Mouse (Mus musculus): Measurements from ENCODE around the gene Ctnnd2.

Ctnnd2 gene

DNA sequence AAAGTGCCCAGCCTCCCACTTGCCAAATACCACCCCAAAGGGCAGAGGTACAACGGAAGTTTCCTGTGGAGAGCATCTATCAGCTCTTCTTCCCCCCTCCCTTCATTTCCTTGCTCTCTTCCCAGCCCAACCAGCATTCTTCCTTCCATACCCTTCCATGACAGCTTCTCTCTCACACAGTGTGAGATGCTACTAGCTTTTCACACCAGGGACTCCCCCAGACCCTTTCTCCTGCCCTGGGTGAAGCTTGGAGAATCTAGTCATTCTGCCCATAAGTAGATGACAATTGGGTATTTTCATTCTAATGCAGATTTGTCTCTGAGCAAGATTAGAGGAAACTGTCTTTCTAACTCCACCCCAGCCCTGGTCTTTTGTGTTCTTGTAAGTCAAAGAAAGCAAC, 473.3 kb downstream of the Ctnnd2 start:
- in situ Hi-C loops (cut with MboI, MseI): no loop called here

DNA sequence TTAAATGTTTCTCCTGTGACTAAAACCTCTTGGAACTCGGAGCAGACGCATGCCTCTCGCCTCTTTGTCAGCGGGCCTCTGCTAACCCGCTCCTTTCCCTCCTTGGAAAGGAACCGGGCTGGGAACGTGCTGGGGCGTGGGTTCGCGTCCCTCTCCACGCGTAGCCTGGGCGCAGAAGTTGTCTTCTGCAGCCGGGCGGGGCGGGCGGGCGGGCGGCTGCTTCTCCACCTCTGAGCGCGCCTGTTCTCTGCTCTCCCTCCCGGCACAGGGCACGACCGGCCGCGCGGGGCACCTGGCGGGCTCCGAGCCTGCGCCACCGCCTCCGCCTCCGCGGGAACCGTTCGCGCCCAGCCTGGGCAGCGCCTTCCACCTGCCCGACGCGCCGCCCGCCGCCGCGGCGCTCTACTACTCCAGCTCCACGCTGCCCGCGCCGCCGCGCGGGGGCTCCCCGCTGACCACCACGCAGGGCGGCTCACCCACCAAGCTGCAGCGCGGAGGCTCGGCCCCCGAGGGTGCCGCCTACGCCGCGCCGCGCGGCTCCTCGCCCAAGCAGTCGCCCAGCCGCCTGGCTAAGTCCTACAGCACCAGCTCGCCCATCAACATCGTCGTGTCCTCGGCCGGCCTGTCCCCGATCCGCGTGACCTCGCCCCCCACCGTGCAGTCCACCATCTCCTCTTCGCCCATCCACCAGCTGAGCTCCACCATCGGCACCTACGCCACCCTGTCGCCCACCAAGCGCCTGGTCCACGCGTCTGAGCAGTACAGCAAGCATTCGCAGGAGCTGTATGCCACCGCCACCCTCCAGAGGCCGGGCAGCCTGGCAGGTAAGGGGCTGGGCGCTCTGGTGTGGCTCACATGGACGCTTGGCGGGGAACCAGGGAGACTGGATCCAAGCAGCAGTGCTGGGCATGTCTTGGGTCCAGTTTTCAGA, 474.4 kb downstream of the Ctnnd2 start:
- in situ Hi-C loops (cut with MboI, MseI): no loop called here

DNA sequence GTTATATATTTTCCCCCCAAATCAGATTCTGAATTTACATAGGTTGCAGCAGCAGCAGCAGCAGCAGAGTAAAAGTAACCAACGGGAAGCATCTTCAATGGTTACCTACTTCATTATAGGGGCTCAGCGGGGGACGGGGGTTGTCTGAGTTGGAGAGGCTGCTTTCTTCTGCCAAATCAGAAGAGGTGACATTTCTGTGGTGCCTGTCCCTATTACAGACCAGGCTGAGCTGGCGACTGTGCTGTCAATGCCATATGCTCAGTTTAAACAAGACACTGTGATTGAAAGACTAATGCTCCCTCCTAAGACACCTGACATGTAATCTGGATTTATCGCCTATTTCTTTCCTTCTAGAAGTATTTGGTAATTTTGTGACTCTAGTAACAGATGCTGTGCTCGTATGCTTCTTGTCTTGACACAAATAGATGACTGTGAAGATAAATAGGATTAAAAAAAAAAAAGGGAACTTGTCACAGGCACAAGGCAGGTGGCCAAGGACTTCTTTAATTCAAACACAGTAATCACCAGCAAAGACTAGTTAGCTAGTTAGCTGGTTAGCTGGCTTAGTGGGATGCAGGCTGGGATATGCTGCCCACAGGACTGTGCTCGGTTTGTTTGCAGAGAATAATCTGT, 475.4 kb downstream of the Ctnnd2 start:
- in situ Hi-C loops (cut with MboI, MseI): no loop called here

DNA sequence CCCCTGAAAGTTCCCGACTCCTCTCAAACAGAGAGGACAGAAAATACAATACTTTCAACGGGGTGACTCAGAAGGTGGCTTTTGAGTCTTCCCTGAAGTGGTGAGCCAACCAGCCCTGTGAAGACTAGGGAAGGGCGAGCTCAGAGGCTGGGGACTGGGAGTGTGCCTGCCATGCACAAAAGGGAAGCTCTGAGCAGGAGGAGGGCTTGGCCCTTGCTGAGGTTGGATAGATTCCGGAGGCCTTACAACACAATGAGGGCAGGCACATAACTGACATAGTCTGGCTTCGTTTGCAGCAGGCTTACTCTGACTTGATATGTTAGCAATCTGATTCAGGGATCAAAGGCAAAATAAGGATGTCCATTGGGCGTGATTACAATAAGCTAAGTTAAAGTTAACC, 477.6 kb downstream of the Ctnnd2 start:
- in situ Hi-C loops (cut with MboI, MseI): no loop called here

DNA sequence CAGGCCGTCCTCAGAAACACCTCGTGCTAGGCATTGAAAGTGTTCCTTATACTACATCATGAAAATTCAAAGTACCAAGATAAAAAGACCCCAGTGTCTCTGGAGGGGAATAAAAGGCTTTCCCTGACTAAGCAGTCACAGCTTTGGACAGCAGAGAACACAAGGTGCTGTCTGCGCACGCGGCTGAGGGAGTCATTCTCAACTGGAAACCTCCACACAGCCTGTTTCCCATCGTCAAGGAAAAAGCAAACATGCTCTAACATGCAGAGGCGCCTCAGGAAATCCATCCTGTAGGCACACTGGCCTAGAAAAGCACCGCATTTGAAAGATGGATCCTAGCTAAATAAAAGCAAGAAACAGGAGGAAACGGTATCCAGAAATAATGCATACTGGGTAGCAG, 483.0 kb downstream of the Ctnnd2 start:
- in situ Hi-C loops (cut with MboI, MseI): no loop called here

DNA sequence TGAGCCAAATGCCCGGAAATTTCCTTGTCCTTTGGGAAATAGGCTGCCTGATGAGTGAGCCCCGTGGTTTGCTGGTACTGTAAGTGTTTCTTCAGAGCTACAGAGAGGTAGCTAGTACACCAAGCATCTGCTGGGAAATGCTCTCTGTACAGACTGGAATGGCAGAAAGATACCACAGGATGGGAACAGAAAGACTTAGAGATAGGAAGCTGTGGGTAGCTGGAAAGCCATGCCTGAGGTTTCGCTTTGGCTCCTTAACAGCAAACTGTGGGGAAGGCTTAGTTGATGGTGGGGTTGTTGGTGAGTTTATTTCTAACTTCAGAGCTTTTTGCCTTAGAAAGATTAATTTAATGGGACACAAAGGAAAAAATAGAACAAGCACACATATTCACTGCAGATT, 485.2 kb downstream of the Ctnnd2 start:
- in situ Hi-C loops (cut with MboI, MseI): no loop called here

DNA sequence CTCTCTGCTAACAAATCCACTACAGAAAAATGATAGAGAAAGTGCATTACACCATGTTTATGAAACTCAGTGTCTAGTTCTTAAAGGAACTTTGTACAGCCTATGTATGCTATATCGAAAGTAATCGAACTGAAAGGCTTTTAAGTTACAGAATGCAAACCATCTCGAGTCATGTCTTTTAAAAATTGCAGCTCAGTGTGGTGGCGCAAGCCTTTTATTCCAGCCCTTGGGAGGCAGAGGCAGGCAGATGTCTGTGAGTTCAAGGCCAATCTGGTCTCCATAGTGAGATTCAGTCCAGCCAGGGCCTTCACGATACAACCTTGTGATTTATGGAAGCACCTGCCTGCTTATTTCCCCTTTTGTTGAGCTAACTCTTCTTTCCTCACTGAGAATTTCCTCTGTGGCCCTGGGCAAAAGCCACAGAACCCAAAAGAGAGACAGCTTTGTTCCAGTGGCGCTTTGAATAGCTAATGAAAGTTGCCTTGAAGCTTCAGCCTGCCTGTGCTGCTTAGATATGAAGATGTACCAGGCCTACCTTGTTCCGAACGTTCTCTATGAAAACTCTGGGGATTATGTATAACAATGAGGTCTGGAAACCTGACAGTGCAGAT, 488.3 kb downstream of the Ctnnd2 start:
- in situ Hi-C loops (cut with MboI, MseI): no loop called here

DNA sequence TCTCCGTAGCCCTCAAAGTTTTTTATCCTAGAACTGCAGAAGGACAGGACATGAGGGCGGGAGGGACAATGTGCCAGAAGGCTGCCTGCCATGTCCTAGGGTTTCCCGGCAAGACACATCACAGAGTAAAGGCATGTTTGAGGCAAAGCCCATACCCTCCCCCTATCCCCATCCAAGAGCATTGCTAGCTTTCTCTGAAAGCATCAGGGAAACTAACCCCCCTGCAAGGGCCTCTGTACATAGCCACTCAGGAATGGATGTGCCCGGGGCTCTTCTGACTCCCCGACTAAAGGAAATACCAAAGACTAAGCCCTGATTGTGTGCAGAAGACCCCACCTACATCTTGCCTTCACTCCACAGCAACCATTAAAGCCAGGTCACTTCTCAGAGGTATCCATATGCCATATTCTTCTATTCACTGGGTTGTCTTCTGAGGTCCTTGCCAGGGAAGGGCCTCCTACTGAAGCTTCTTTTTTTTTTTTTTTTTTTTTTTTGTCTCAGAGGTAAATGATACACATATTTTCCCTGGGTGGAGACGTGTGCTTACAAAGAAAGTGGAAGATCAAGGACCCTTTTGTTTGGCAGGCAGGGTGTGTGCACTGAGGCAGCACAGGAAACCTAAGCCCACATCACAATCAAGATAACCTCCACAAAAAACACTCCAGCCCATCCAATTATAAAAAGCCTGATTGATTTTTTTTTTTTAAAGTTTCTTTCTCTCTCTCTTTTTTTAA, 489.5 kb downstream of the Ctnnd2 start:
- in situ Hi-C loops (cut with MboI, MseI): no loop called here

DNA sequence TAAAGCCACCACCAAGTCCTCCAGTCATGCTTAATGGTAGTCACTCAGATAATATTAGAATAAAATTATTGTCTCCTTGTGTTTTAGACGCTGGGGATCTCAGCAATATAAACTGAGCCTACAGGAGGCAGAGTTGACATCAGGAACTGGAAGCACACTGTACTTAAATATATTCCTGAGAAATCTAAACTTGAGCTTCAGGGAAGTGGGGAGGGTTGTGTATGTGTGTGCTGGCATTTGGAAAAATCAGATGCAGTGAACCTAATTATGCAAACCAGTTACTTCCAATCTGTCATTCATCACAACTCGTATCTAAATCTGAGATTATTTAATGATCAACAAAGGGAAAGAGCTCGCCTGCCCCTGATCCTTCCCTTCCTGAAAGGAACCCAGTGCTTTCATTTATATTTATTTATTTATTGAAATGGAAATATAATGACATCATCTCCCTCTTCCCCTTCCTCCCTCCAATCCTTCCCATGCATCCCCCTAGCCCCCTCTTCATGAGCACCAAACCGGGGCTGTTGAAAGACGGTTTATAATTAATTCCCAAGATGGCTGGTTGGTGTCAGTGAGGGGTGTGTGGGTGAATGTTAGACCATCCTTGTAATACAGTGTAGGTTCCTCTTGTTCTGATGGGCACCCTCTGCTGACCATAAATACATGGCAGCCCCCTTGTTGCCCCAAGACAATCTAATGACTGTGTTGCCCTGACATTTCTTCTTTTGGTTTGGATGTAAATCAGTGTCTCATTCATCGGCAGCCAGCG, 495.6 kb downstream of the Ctnnd2 start:
- in situ Hi-C loops (cut with MboI, MseI): no loop called here

DNA sequence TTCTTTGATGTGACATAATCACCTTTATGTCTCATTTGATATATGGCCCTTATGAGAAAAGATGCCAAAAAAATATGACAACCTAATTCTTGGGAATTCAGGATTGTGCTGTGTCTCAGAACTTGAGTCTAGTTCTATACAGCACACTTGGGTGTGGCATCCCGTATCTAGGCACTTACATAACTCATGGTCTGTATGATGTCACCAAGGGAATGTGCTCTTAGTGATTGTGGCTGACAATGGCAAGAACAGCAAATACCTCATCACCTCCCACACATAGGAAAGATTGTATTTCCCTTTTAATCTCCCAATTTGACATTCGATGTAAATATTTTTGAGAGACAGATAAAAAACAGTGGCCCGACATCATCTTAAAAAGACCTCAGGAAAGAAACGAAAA, 509.5 kb downstream of the Ctnnd2 start:
- in situ Hi-C loops (cut with MboI, MseI): no loop called here

DNA sequence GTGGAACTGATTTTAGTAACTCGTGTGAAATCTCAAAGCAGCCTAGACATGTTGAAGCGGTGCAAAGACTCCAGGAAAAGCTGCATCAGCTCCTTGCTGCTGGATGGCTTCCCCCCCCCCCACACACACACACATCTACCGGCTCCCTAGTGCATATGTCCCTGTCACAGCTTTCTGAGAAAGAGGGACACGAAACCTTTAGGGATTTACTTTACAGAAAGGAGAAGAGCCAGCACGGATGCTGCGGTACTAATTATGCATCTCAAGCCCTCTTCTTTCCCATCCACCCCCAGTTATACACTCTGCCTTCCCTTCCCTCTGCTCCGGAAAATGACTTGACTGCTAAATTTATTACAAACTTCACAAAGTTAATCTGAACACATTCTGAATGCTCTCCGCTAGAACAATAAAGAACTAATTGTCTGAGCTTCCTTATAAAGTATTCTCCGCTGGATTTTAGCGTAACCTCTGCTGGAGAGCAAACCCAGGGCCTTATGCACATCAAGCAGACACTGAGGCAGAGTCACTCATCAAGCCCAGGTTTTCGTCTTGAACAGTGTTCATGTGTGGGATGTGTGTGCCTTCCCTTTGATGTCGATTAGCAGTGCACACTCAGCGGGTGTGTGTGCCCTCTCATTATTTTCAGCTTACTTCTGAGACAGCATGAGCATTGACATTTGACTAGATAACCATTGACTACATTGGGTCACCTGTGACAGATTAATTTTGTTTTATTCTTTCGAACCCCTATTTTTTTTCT, 510.1 kb downstream of the Ctnnd2 start:
- in situ Hi-C loops (cut with MboI, MseI): no loop called here

DNA sequence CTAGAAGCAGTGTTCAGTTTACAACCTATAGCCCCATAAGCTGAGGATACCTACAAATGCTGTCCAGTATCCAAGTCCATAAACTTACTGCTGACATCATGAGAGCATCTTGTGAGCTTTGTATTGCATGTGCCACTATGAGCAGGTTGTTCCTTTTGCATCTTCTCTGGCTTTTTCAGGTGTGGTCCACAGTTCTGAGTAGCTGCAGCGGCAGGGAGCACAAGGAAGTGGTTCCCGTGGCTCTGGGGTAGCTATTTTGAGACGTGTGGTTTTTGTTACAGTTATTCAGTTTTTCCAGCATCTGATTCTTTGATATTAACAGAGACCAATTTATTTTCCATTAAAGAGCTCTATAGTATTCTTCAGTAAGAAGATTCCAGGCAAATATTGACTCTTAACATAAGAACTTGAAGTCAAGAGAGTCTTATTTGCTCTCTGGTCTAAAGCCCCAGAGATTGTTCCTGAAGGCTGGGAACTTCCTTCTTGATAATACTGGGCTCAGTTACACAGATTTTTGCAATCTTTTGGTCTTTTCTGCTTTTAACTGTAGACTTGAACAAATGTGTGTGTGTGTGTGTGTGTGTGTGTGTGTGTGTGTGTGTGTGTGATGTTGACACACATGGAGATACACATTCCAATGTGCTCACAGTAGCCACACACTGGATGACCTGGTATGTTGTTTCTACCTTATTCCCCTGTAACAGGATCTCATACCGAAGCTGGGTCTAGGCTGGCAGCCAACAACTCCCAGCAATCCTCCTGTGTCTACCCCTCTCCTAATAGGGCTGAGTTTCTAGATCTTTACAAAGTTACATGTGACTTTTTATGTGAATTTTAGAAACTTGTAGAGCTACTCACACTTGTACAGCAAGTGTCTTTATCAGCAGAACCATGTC, 514.1 kb downstream of the Ctnnd2 start:
- in situ Hi-C loops (cut with MboI, MseI): no loop called here

DNA sequence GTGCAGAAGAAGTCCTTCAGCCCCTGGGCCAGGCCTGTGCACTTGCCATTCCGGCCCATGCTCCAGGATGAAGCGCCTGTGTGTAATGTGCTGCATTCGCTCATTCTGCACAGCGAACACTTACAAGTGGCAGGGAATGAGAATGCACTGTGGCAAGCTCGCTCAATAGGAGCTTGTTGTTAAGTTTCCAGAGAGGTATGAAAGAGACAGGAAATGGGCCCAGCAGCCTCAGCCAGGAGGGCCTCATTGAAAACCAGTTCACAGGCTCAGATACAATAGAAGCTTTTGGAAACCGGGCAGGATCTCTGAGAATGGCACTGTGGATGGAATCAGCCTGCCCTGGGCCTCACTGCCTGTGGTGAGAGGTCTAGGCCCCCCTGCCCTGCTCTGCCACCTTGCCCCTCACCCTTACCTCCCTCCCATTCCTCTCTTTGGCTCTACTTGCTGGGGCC, 521.4 kb downstream of the Ctnnd2 start:
- in situ Hi-C loops (cut with MboI, MseI): no loop called here

DNA sequence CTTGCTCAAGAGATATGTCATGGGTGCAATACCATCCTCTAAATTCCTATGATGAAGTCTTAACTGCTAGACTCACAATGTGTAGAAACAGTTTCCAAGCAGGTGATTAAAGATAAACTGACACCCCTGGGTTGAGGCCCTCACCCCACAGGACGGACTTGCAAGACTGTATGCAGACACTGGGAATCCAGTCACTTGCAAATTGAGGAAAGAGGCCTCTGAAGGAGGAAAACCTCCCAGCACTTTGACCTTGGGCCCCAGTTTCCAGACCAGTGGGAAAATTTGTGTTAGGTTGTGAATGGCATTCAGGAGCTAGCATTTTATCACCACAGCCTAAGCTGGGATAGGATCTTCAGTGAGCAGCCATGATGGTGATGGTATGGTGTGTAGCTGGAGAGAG, 521.9 kb downstream of the Ctnnd2 start:
- in situ Hi-C loops (cut with MboI, MseI): no loop called here

DNA sequence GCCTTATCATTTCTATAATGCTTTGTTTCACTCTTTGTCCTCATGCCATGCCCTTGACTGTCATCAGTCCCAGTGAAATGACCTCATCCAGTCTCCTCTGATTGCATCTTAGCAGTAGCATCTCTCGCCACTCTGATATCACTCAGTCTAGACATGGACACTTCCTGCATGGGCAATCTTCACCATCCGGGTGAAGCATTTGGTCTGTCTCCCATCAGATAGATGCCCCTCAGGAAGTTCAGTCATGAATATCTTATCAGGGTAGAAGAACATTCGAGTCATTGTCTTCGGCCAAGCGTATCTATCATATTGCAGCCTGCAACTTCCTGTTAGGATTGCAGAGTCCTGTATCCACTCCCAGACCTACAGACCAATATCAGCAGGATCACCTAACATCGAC, 523.5 kb downstream of the Ctnnd2 start:
- in situ Hi-C loops (cut with MboI, MseI): no loop called here

DNA sequence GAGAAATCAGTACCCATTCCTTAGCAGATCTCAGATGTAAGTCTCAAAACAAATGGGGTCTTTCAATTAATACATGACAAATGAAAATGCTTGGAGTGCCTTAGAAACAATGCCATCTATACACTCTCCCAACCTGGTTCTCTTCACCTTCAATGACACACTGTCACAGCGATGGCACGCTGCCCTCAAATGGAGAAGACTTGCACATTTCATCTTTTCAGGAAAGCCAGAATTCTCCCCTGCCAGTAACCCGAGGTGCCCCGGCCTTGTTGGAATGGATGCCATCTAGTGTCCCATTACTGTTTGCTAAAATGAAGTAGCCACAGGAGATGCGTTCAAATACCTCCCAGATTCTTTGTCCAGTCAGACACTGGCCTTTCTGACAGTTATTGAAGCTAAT, 525.0 kb downstream of the Ctnnd2 start:
- in situ Hi-C loops (cut with MboI, MseI): no loop called here

DNA sequence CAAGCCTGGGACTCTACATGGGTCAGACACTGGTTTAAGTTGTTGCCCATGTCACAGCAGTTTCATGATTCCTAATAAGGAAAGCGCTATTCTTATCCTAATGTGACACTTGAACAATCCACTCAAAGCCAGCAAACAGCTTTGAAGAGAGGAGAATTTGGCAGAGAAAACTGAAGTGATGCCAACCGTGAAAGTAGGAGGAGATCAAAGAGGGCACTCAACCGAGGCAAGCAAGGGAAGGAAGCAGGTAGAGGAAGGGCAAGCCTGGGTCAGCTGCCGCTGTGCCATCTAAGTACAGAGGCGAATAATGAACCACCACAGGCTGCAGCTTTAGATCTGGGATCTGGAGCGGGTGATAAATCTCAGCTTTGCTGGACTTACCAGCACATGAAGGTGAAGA, 528.4 kb downstream of the Ctnnd2 start:
- in situ Hi-C loops (cut with MboI, MseI): loop anchor here (10.0 kb wide), 1 partner anchor 196 kb away; no protein-coding TSS in a partner anchor

DNA sequence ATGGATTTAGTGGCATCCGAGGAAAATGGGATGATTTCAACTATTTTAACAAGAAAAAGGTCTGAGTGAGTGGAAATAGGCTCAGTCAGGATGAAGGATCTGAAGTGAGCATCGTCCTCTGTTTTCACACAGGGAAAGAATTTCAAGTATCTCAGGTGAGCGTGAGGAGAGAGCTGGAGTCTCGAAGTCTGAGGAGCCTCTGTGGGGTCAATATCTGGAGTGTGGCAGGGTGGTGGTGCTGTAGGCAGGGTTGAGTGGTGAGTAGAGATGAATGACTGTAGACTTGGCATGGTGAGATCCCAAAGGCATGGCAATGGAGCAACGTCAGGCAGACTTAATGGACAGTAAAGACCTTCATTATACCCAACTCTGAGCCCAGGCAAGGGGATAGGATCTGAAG, 529.2 kb downstream of the Ctnnd2 start:
- in situ Hi-C loops (cut with MboI, MseI): loop anchor here (10.0 kb wide), 1 partner anchor 197 kb away; no protein-coding TSS in a partner anchor
